Mouse (Mus musculus): ENCODE measurements around the gene Esam. TPM values are rescaled to one million over a fixed set of nuclear protein-coding genes. Genes with fewer than 3 reads are reported as not detected.

The Esam gene
- polyA plus RNA-seq, 2 experiments: 34.7 to 44.1 TPM

- peaks cover 10% of the 10 kb centered on the region for H3K4me1 ChIP-seq (ENCODE audit: control insufficient read depth, insufficient read depth, low read length)
- ATAC-seq (ENCODE audit: low FRiP score, low read depth) (no peak), DNase-seq (ENCODE audit: low spot score) (no peak)
- H3K36me3 ChIP-seq (ENCODE audit: control insufficient read depth, insufficient read depth, low read length): no peaks in the 10 kb centered on the region
- H3K9me3 ChIP-seq (ENCODE audit: control insufficient read depth, low read length): no peaks in the 10 kb centered on the region
- no peaks in the 10 kb centered on the region for H3K27me3 ChIP-seq (ENCODE audit: control insufficient read depth, insufficient read depth, low read length)
- no peak overlapping the region for H3K4me3 ChIP-seq (replicated peaks; ENCODE audit: low read length)
- no peak for TF ChIP-seq POLR2A (IDR thresholded peaks at IDR 0.05; ENCODE audit: borderline replicate concordance, extremely low read depth, insufficient read depth, insufficient read length)
- no peak overlapping the region for H3K4me2 ChIP-seq (replicated peaks; ENCODE audit: low read depth, low read length, severe bottlenecking)
- no peak overlapping the region for H3K27ac ChIP-seq (replicated peaks; ENCODE audit: low read depth, low read length)
- 11% methylated on average over 5 of the region's 5 CpGs for WGBS
- H3K9ac ChIP-seq (ENCODE audit: low read depth, low read length, severe bottlenecking): no peak overlapping the region
Measured at GRCm38 (mm10) chr9:37567454-37567853, 39.6 kb downstream of the Esam start.

GRCm38 (mm10) chr9:37567892-37568604 lies 40.2 kb downstream of the Esam start:
- no peak for TF ChIP-seq POLR2A (IDR thresholded peaks at IDR 0.05; ENCODE audit: borderline replicate concordance, extremely low read depth, insufficient read depth, insufficient read length)
- Histone ChIP-seq H3K4me3 (replicated peaks; ENCODE audit: low read length) (no peak overlapping the region), H3K27me3 (ENCODE audit: control insufficient read depth, insufficient read depth, low read length) (no peaks in the 10 kb centered on the region), H3K36me3 (ENCODE audit: control insufficient read depth, insufficient read depth, low read length) (no peaks in the 10 kb centered on the region), H3K9ac (ENCODE audit: low read depth, low read length, severe bottlenecking) (no peak overlapping the region), H3K27ac (replicated peaks; ENCODE audit: low read depth, low read length) (no peak overlapping the region), H3K4me1 (ENCODE audit: control insufficient read depth, insufficient read depth, low read length) (peaks cover 10% of the 10 kb centered on the region), H3K9me3 (ENCODE audit: control insufficient read depth, low read length) (no peaks in the 10 kb centered on the region), H3K4me2 (replicated peaks; ENCODE audit: low read depth, low read length, severe bottlenecking) (peak overlapping the region; percentile 30; the same call in 1 of the 2 replicates)
- ATAC-seq (ENCODE audit: low FRiP score, low read depth) (no peak), DNase-seq (ENCODE audit: low spot score) (no peak)
- 16% methylated on average over 15 of the region's 15 CpGs for WGBS

GRCm38 (mm10) chr9:37568605-37569214 lies 40.8 kb downstream of the Esam start:
- Histone ChIP-seq H3K9me3 (ENCODE audit: control insufficient read depth, low read length) (no peaks in the 10 kb centered on the region), H3K27ac (replicated peaks; ENCODE audit: low read depth, low read length) (no peak overlapping the region), H3K27me3 (ENCODE audit: control insufficient read depth, insufficient read depth, low read length) (no peaks in the 10 kb centered on the region), H3K36me3 (ENCODE audit: control insufficient read depth, insufficient read depth, low read length) (no peaks in the 10 kb centered on the region), H3K4me1 (ENCODE audit: control insufficient read depth, insufficient read depth, low read length) (peaks cover 10% of the 10 kb centered on the region), H3K9ac (ENCODE audit: low read depth, low read length, severe bottlenecking) (no peak overlapping the region), H3K4me3 (replicated peaks; ENCODE audit: low read length) (no peak overlapping the region), H3K4me2 (replicated peaks; ENCODE audit: low read depth, low read length, severe bottlenecking) (no peak overlapping the region)
- ATAC-seq (ENCODE audit: low FRiP score, low read depth): no peak
- WGBS: 47% methylated on average over 4 of the region's 4 CpGs
- TF ChIP-seq POLR2A (IDR thresholded peaks at IDR 0.05; ENCODE audit: borderline replicate concordance, extremely low read depth, insufficient read depth, insufficient read length): no peak
- DNase-seq (ENCODE audit: low spot score): no peak

GRCm38 (mm10) chr9:37569231-37569835 lies 41.5 kb downstream of the Esam start:
- Histone ChIP-seq H3K4me3 (replicated peaks; ENCODE audit: low read length) (no peak overlapping the region), H3K27ac (replicated peaks; ENCODE audit: low read depth, low read length) (no peak overlapping the region), H3K9me3 (ENCODE audit: control insufficient read depth, low read length) (no peaks in the 10 kb centered on the region), H3K9ac (ENCODE audit: low read depth, low read length, severe bottlenecking) (no peak overlapping the region), H3K36me3 (ENCODE audit: control insufficient read depth, insufficient read depth, low read length) (no peaks in the 10 kb centered on the region), H3K4me1 (ENCODE audit: control insufficient read depth, insufficient read depth, low read length) (peaks cover 10% of the 10 kb centered on the region), H3K27me3 (ENCODE audit: control insufficient read depth, insufficient read depth, low read length) (no peaks in the 10 kb centered on the region), H3K4me2 (replicated peaks; ENCODE audit: low read depth, low read length, severe bottlenecking) (no peak overlapping the region)
- DNase-seq (ENCODE audit: low spot score): no peak
- no peak for ATAC-seq (ENCODE audit: low FRiP score, low read depth)
- WGBS: 76% methylated on average over 2 of the region's 2 CpGs
- TF ChIP-seq POLR2A (IDR thresholded peaks at IDR 0.05; ENCODE audit: borderline replicate concordance, extremely low read depth, insufficient read depth, insufficient read length): no peak

- no peak for DNase-seq (ENCODE audit: low spot score)
- 48% methylated on average over 3 of the region's 3 CpGs for WGBS
- Histone ChIP-seq H3K36me3 (ENCODE audit: control insufficient read depth, insufficient read depth, low read length) (no peaks in the 10 kb centered on the region), H3K4me1 (ENCODE audit: control insufficient read depth, insufficient read depth, low read length) (peaks cover 16% of the 10 kb centered on the region), H3K4me2 (replicated peaks; ENCODE audit: low read depth, low read length, severe bottlenecking) (no peak overlapping the region), H3K4me3 (replicated peaks; ENCODE audit: low read length) (no peak overlapping the region), H3K27ac (replicated peaks; ENCODE audit: low read depth, low read length) (no peak overlapping the region), H3K9me3 (ENCODE audit: control insufficient read depth, low read length) (no peaks in the 10 kb centered on the region), H3K9ac (ENCODE audit: low read depth, low read length, severe bottlenecking) (no peak overlapping the region), H3K27me3 (ENCODE audit: control insufficient read depth, insufficient read depth, low read length) (no peaks in the 10 kb centered on the region)
- no peak for ATAC-seq (ENCODE audit: low FRiP score, low read depth)
- no peak for TF ChIP-seq POLR2A (IDR thresholded peaks at IDR 0.05; ENCODE audit: borderline replicate concordance, extremely low read depth, insufficient read depth, insufficient read length)
Measured at GRCm38 (mm10) chr9:37572204-37572876, 44.5 kb downstream of the Esam start.
